Mouse (Mus musculus): Measurements from ENCODE around the gene Arhgef3.
"Not testable (repeated sequence)": the region's sequence is repeated elsewhere in the genome, so short reads cannot be mapped to it uniquely, and the experiment has no call there.

The Arhgef3 gene

GRCm38 (mm10) chr14:27234270-27234840 lies 119.7 kb downstream of the Arhgef3 start:
- DNase-seq, result no peak

DNA sequence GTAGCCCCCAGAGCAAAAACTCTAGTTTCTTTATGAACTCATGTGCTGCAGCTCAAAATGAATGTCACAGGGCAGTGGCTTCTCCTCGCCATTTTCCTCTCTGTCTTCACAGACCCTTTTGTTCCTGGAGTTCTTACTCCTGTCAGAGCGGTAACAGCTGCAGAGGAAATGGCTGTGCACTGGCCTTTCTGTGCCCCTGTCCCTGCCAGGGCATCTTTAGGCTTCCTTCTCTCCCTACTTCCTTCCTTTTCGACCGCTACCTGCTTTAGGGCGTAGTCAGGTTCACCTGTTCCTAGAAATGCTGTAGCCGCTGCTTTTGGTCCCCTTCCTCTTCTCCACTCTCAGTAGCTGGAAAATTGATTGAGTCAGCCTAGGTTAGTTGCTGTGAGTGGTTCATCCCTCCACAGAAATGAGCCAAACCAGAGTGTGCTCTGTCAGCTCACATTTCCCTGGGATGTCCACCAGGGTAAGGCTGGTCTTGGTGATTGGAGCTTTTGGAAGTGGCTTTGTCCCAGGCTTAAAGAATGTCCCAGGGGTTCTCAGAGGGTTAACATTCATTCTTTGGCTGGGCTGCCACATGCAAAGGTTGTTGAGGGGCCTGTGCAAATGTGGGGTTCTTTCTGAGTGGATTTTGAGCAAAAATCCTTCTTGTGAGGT lies 121.3 kb downstream of the Arhgef3 start:
- no peak for DNase-seq

- peak; percentile 70 for DNase-seq
These were observed 123.0 kb downstream of the Arhgef3 start for GRCm38 (mm10) chr14:27237522-27238187.

- DNase-seq, result peak; percentile 38
These were observed 124.0 kb downstream of the Arhgef3 start for GRCm38 (mm10) chr14:27238600-27239118.

GRCm38 (mm10) chr14:27239551-27240091 lies 124.9 kb downstream of the Arhgef3 start:
- DNase-seq, result no peak

DNA sequence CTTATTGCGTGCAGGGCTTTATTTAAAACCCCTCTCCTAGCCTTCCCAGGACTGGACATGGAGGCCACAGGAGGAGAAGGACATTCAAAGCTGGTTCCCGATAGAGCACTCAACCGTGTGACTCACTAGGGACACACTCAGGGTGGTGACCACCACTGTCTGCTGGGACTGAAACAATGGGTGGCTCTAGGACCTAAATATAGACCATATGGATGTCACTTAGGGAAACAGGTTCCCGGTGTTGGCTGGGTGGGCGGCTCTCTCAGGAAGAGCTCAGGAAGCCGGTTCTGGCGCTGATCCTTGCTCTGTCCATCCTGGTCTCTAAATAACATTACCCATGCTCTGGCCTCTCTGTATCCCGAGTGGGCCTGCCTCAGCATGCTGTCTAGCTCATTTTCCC lies 127.6 kb downstream of the Arhgef3 start:
- peak; percentile 64 for DNase-seq

DNA sequence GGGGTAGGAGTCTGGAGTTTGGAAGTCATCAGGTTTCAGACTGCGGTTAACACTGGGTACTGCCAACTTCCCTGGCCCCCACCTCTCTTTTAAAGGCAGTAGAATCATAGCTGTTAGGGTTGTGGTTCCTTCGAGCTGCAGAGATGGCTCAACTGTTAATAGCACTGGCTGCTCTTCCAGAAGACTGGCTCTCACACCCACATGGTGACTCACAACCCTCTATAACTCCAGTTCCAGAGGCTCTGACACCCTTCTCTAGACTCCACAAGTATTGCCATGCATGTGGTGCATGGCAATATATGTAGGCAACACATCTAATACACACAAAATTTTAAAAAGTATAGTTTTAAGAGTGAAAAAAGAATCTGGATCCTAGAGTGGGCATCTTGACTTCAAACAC lies 128.1 kb downstream of the Arhgef3 start:
- no peak for DNase-seq

GRCm38 (mm10) chr14:27243585-27243984 lies 128.9 kb downstream of the Arhgef3 start:
- no peak for DNase-seq

GRCm38 (mm10) chr14:27244898-27245297 lies 130.2 kb downstream of the Arhgef3 start:
- no peak for DNase-seq

DNA sequence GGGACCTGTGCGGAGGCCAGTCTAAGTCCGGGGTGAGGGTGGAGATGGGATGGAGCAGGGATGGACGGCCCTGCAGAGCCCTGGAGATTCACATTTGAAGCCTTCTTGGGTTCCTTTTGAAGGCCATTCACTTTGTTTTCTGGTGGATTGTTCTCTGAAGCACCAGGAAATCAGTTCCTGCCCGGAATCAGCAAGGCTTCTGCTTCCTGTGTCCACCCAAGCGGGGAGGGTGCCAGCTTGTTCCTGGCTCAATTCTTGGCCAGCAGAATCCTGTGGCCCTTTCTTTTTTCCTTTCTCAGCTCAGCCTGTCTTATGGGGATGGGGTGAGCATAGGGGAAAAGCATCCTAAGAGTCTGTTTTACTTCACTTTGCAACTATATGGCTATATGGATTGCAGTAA lies 131.7 kb downstream of the Arhgef3 start:
- DNase-seq, result peak; percentile 31

DNA sequence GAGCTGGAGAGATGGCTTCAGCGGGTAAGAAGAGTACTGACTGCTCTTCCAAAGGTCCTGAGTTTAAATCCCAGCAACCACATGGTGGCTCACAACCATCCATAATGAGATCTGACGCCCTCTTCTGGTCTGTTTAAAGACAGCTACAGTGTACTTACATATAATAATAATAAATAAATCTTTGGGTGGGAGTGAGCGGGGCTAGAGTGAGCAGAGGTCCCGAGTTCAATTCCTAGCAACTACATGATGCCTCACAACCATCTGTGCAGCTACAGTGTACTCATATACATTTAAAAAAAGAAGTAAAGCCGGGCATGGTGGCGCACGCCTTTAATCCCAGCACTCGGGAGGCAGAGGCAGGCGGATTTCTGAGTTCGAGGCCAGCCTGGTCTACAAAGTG lies 132.2 kb downstream of the Arhgef3 start:
- DNase-seq, result not testable (repeated sequence)

DNA sequence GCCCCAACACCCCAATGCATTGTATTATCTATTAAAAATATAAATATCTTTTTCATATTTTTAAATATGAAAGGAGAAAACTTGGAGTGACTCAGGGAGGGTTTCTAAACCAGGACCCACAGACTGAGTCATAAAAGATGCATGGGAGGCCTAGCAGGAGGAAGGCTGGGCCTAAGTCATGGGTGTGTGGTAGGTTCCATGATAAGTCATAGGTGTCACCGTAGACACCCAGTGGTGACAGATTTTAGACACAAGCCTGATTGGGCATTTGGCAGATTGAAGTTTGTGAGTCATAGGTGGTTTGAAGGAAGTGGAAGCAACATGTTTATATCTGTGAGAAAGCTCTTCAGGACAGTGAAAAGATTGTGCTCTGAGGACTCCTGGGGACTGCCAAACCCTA lies 134.4 kb downstream of the Arhgef3 start:
- DNase-seq, result no peak

GRCm38 (mm10) chr14:27250281-27250789 lies 135.6 kb downstream of the Arhgef3 start:
- no peak for DNase-seq

DNA sequence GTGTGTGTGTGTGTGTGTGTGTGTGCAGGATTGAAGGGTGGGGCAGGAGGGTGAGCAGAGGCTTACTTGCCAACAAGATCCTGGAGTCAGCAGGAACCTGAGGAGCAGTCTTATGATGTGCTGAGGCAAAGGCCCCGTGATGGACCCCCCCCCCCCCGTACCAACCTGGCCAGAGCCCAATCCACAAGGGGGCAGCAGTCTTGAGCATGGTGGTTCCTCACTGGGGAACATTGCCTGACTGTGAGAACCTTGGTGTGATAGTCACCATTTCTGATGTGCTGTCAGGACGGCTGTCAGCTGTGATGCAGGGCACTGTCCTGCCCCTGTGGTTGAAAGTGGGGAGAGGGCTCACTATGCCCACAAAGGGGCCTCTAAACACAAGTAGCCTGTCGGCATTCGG lies 138.7 kb downstream of the Arhgef3 start:
- DNase-seq, result no peak

GRCm38 (mm10) chr14:27262349-27262748 lies 147.7 kb downstream of the Arhgef3 start:
- DNase-seq, result no peak

DNA sequence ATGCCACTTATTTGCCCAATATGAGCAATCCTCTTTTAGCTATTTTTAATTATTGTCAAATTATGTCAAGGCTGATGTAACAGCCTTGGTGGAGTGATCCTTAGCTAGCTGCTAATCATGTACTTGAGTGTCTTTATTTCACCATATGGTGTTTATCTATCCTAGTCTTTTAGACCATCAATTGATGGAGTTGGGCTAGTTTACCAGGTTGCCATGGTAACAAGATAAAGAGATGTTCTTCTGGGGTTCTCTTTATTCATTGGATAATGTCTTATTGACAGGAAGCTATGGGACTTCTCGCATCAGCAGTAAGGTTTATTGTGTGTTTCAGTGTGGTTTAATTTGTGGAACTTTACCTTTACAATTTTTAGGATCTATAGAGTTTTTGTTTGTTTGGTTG lies 151.9 kb downstream of the Arhgef3 start:
- DNase-seq, result no peak

DNA sequence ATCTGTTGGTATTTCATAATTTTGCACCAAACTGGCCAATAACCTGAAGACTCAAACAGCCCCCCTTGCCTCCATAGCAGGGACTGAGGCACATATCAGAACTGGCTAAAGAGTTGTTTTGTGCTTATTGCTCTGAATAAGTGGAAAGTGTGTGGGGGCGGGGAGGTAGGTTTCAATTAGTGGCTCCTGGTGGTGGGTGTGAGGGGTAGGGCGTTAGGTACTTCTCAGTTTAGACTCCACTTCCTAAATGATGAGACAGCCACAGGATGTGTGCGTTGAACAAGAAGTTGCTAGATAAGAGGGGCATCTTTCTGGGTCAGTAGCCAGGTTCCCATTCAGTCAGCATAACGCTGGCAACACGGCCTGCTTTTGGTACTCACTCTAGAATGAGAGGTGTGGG lies 153.4 kb downstream of the Arhgef3 start:
- no peak for DNase-seq

DNA sequence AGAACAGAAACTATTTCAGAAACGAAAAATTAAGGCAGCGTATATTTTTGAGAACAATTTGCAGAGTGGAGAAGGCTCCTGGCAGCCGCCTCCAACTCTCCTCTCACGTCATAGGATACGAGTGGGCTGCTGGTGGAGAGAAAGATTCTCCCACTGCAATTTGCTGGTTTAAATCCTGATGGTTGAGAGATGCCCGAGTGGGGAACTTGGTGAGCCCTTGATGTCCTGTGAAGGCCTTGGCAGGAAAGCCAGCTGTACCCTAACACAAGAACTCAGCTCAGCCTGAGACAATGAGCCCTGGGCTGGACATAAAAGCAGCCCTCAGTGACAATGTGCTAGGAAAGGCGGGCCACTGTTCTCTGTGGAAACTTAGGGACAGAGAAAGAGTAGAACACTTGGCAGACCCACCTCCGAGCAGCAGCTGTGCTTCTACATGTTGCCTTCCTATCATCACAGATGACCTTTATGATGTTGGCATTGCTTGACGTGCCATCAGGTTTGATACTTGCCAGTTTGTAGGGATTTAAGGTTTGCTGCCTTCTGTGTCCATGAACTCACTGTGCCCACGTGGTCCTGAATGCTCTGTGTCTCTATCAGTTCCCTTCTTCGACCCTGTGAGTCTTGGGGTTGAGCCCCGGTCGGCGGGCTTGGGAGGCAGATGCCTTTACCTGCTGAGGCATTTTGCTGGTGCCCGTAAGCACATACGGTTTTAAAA lies 154.4 kb downstream of the Arhgef3 start:
- DNase-seq, result no peak

GRCm38 (mm10) chr14:27269836-27270235 lies 155.1 kb downstream of the Arhgef3 start:
- DNase-seq, result no peak

GRCm38 (mm10) chr14:27270466-27270865 lies 155.8 kb downstream of the Arhgef3 start:
- DNase-seq, result no peak

DNA sequence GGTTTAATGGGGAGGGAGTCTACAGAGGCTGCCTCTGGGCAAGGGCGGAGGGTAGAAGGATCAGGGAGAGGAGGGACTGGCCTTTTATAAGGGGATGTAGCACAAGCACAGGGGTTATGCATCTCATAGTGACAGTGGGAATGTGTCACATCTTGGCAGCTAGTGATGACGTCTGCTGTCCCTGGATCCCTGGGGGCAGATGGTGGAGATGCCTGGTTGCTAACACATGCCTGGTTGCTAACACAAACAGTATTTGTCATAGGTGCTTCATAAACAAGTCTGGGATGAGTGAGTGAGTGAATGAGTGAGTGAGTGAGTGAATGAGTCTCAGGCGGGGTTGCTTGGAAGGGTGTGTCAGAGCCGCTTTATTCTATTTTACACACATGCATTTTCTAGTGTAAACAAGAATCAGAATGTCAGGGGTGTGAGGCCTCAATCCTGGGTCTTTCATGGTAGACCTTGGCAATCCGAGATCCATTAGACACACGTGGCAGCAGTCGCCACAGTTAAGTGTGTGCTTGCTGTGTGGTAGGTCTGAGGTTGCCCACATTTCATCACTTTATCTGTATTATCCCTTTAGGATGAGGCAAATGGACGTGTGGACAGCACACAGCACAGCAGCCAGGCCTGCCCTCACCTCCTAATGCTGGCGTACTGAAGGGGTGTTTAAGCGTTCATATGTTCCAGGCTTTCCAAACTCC lies 156.8 kb downstream of the Arhgef3 start:
- no peak for DNase-seq

Measured in kidney, adult 9 months (tissue).